Mouse (Mus musculus): ENCODE results near the gene Slc25a10.

- TF ChIP-seq CTCF (IDR thresholded peaks at IDR 0.05) (no peak), EP300 (IDR thresholded peaks at IDR 0.05) (no peak)
These were observed 50.7 kb downstream of the Slc25a10 start for GRCm38 (mm10) chr11:120542376-120542775.

All from lung, postnatal 0 days (tissue).